Mouse (Mus musculus) kidney, adult 9 months (tissue): ENCODE measurements at regions not wholly inside any gene's neighbourhood (a gene's known extent, or its start where the extent isn't known, plus 50 kb on each side); places are given as distances from the start of the nearest gene placed in this dataset.
A peak's percentile ranks its signal among the peaks of the same experiment; 100 is the strongest.

Experiments used
- DNase-seq: peaks from one replicate; pipeline ENCODE4 v3.0.0; 2022

DNA sequence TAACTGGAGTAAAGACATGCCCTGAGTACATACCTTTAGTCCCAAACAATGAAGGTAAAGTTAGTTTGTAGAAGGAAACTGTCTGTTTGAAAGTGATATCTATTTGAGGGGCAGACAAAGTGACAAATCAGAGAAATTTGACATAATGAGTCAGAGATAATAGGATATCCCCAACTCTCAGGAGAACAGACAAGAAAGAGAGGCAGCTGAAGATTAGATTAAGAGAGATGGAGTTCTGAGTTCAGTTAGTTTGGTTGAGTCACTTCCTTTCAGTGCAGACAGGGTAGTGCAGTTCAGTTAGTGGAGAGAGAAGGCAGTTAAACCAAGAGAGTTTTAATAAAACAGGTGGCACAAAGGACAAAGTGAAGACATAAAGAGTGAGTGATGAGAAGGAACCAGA lies 477.4 kb upstream of the Diaph2 start:
- DNase-seq: no peak

DNA sequence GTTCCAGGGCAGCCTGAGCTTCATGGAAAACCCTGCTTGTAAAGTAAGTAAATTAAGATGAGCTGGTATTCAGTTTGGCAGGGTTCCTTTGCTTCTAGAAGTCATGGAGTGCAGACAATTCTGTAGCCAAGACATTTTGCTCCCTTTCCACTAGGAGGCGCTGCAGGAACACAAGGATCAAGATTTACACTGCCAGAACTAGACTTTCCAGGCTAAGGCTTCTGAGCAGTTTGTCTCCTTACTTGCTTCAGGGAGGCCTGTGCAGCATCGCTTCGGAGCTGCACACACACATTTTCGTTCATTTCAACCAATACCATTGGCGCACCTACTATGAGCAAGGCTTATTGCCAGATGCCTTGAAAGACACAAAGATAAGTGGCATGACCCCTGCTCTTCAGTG lies 445.6 kb upstream of the Diaph2 start:
- peak; percentile 29 for DNase-seq

DNA sequence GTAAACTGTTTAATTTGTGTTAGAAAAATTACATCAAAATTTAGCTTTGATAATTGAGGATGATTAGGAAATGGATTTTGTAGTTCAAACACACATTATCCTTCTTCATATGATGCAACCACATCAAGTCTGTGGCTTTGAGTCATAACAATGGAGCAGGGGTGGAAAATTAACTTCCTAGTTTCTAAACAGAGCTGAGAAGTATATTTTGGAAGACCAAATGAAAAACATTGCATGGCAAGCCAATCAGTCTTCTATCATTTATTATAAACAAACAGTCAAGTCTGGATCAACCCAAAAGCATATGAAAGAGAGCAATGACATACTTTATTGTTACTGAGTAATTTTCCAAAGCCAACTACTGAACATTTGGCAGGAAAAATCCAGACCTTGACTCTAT lies 440.2 kb upstream of the Diaph2 start:
- DNase-seq: no peak

DNA sequence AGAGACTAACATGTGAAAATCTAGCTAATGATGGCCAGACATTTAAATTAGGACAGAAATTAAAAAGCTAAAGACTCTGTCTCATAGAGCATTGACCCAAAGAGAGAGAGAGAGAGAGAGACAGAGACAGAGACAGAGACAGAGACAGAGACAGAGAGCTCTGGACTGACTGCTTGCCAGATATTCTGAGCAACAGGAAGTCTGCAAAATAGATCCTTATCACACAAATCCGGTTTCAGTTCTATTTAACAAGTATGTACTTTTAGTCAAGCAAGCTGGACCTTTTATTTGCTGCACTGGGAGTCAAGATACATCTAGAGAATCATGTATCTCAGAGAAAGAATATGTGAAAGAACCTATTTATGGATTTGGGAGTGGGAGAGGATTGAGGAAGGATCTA lies 420.1 kb upstream of the Diaph2 start:
- no peak for DNase-seq

DNA sequence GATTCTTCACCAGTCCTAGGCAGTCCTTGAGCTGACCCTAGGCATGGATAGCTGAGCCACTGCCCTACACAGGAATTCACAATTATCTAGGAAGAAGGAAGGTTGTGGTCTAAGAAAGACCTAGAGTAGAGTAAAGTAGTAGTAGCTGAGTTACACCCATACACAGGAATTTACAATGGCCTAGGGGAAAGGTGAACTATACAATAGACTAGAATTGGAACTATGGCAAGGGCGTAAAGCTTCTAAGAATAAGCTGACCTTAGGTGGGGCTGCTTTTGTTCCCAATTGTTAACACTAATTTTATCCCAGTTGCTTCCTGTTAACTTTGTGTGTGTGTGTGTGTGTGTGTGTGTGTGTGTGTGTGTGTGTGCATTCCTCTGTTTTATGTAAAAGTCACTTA lies 416.7 kb upstream of the Diaph2 start:
- DNase-seq: no peak
